Mouse (Mus musculus) heart, adult 2 months (tissue): ENCODE results near the gene Cebpa.

Experiments
- CTCF ChIP-seq: fragments of 200-600 bp; IDR thresholded peaks from 2 replicates; pipeline ENCODE4 v1.8.1; 2022; ENCODE audit warnings: antibody characterized with exemption, mild to moderate bottlenecking, moderate library complexity
- POLR2A ChIP-seq: fragments of 200-500 bp; IDR thresholded peaks from 2 replicates; pipeline ENCODE4 v1.6.1; 2011; ENCODE audit warnings: mild to moderate bottlenecking, low read depth, low read length, control low read depth; ENCODE audit not compliant: insufficient read depth

GRCm38 (mm10) chr7:35142522-35142921 is 23.4 kb downstream of the Cebpa start:
- no peak for TF ChIP-seq CTCF
- TF ChIP-seq POLR2A, result no peak
